31 mouse cellular contexts compared by ENCODE assay signal in the genomic region with DNA sequence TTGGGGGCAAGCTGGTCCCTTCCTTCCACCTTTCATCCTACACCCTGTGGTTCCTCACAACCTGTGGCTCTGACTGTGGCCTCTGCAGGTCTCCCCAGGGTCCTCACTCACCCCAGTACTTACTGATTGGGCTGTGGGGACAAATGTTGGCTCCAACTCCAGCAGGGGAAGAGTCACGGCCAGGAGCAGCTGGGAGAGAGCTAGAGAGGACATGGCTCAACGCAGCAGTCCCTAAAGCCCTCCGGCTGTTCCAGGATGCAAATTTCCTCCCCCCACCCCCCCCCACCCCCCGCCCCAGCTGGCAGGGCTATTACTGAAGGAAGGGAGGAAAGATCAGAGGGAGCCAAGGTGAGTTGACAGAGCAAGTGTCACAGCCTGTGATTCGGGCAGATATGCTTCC. TPM values are rescaled to one million over a fixed set of nuclear protein-coding genes. Genes with fewer than 3 reads are reported as not detected.
A peak's percentile ranks its signal among the peaks of the same experiment; 100 is the strongest.
DNase-seq lines count a peak whose midpoint lies in the region; ATAC-seq and TF ChIP-seq lines count a peak whose summit lies in the region.
"Had no signal": no experiment of that assay in that cellular context is flagged by ENCODE, and none has a peak within 500 bp of the region (broad histone marks: within the 10 kb centered on the region; RNA-seq: fewer than 3 reads in every experiment).

A gene (minus strand): TSS at position 230 of the 400 bp plus-strand sequence.

- WGBS in lung, postnatal 0 days: 22% methylated on average over 5 of the region's 5 CpGs
- WGBS in liver, postnatal 0 days (ENCODE audit: insufficient replicate concordance): 38% methylated on average over 5 of the region's 5 CpGs

- no peak for TF ChIP-seq POLR2A in testis, adult 2 months (IDR thresholded peaks at IDR 0.05; ENCODE audit: control insufficient read depth, low read depth, low read length)

- H3K4me3 ChIP-seq in lung, postnatal 0 days (ENCODE audit: low read depth, low read length): no peak within 1 kb of the TSS
- peak within 1 kb of the TSS; percentile 66 for H3K4me3 ChIP-seq in testis, adult 2 months (ENCODE audit: control insufficient read depth, low read depth, low read length)
- H3K4me3 ChIP-seq in liver, postnatal 0 days (ENCODE audit: low read depth, low read length): no peak within 1 kb of the TSS
- H3K4me3 ChIP-seq: embryonic facial prominence, embryonic 13.5 days; embryonic facial prominence, embryonic 15.5 days; erythroblast, embryonic 14.5 days; forebrain, embryonic 10.5 days; forebrain, embryonic 12.5 days had no signal

- no peaks in the 10 kb centered on the region for H3K4me1 ChIP-seq in lung, postnatal 0 days (ENCODE audit: insufficient read depth, low read depth, low read length)
- H3K4me1 ChIP-seq in testis, adult 2 months (ENCODE audit: control insufficient read depth, insufficient read depth, low read length): no peaks in the 10 kb centered on the region
- no peaks in the 10 kb centered on the region for H3K4me1 ChIP-seq in liver, postnatal 0 days (ENCODE audit: insufficient read depth)
- H3K4me1 ChIP-seq: embryonic facial prominence, embryonic 13.5 days; embryonic facial prominence, embryonic 15.5 days; forebrain, embryonic 12.5 days had no signal

- TF ChIP-seq EP300 in lung, postnatal 0 days (IDR thresholded peaks at IDR 0.05): no peak
- TF ChIP-seq EP300 in liver, postnatal 0 days (IDR thresholded peaks at IDR 0.05; ENCODE audit: low read depth): no peak

- H3K4me2 ChIP-seq in lung, postnatal 0 days (replicated peaks; ENCODE audit: low read depth, low read length): no peak within 1 kb of the TSS
- no peak within 1 kb of the TSS for H3K4me2 ChIP-seq in liver, postnatal 0 days (ENCODE audit: low read depth, low read length)
- H3K4me2 ChIP-seq: embryonic facial prominence, embryonic 13.5 days; embryonic facial prominence, embryonic 15.5 days; forebrain, embryonic 12.5 days had no signal

- DNase-seq in heart, adult 11 months: peak; percentile 80
- no peak for DNase-seq in heart, postnatal 4 days
- DNase-seq in lung, postnatal 0 days (ENCODE audit: low spot score): peak; percentile 28
- DNase-seq in lung, postnatal 14 days: no peak
- DNase-seq in testis, postnatal 14 days (ENCODE audit: low spot score): no peak
- no peak for DNase-seq in liver, postnatal 0 days
- DNase-seq: adrenal gland, adult 2 months; adrenal gland, postnatal 10 days; adrenal gland, postnatal 25 days; B cell, adult 2 months; cerebellum, adult 11 months; cerebellum, adult 18-20 months; cerebellum, adult 8-10 months; cerebellum, adult 9-11 months; cerebellum, postnatal 14 days; cerebellum, postnatal 36 days; embryo, embryonic 11 days had no signal

- no peaks in the 10 kb centered on the region for H3K27me3 ChIP-seq in lung, postnatal 0 days (replicated peaks; ENCODE audit: insufficient read depth, low read length)
- H3K27me3 ChIP-seq in testis, adult 2 months (ENCODE audit: control insufficient read depth, insufficient read depth, low read length): no peaks in the 10 kb centered on the region
- no peaks in the 10 kb centered on the region for H3K27me3 ChIP-seq in liver, postnatal 0 days (ENCODE audit: insufficient read depth, low read length)
- H3K27me3 ChIP-seq: CH12.LX; embryonic facial prominence, embryonic 13.5 days; embryonic facial prominence, embryonic 15.5 days; forebrain, embryonic 12.5 days; Patski had no signal

- TF ChIP-seq CTCF in lung, postnatal 0 days (IDR thresholded peaks at IDR 0.05): no peak
- no peak for TF ChIP-seq CTCF in testis, adult 2 months (IDR thresholded peaks at IDR 0.05; ENCODE audit: control insufficient read depth, insufficient read depth, insufficient replicate concordance, low read depth, low read length)
- no peak for TF ChIP-seq CTCF in liver, postnatal 0 days (IDR thresholded peaks at IDR 0.05; ENCODE audit: low read depth)

- no peaks in the 10 kb centered on the region for H3K9me3 ChIP-seq in lung, postnatal 0 days (ENCODE audit: low read length)
- no peaks in the 10 kb centered on the region for H3K9me3 ChIP-seq in liver, postnatal 0 days (ENCODE audit: low read length)
- H3K9me3 ChIP-seq: embryonic facial prominence, embryonic 13.5 days; embryonic facial prominence, embryonic 15.5 days; forebrain, embryonic 10.5 days; forebrain, embryonic 12.5 days; G1E had no signal

- H3K36me3 ChIP-seq in lung, postnatal 0 days (ENCODE audit: insufficient read depth, low read length): no peaks in the 10 kb centered on the region
- H3K36me3 ChIP-seq in testis, adult 2 months (ENCODE audit: control insufficient read depth, insufficient read depth, low read length): no peaks in the 10 kb centered on the region
- no peaks in the 10 kb centered on the region for H3K36me3 ChIP-seq in liver, postnatal 0 days (replicated peaks; ENCODE audit: insufficient read depth, low read length)
- H3K36me3 ChIP-seq: embryonic facial prominence, embryonic 13.5 days; embryonic facial prominence, embryonic 15.5 days; forebrain, embryonic 10.5 days; forebrain, embryonic 12.5 days; G1E had no signal

- H3K9ac ChIP-seq in lung, postnatal 0 days (replicated peaks; ENCODE audit: low read depth): no peak within 1 kb of the TSS
- H3K9ac ChIP-seq in liver, postnatal 0 days (replicated peaks): no peak within 1 kb of the TSS
- H3K9ac ChIP-seq: embryonic facial prominence, embryonic 13.5 days; embryonic facial prominence, embryonic 15.5 days; forebrain, embryonic 12.5 days had no signal

- peak; percentile 51 for ATAC-seq in lung, postnatal 0 days
- no peak for ATAC-seq in liver, postnatal 0 days
- ATAC-seq: CD4-positive, CD25-positive, alpha-beta regulatory T cell, adult 4 months; forebrain, embryonic 14.5 days; Patski had no signal

- no peak within 1 kb of the TSS for H3K27ac ChIP-seq in lung, postnatal 0 days (ENCODE audit: low read length)
- no peak within 1 kb of the TSS for H3K27ac ChIP-seq in testis, adult 2 months (ENCODE audit: control insufficient read depth, insufficient read depth, low read depth, low read length)
- no peak within 1 kb of the TSS for H3K27ac ChIP-seq in liver, postnatal 0 days (ENCODE audit: low read depth)
- H3K27ac ChIP-seq: embryonic facial prominence, embryonic 13.5 days; embryonic facial prominence, embryonic 15.5 days; forebrain, embryonic 10.5 days; forebrain, embryonic 12.5 days had no signal

RNA-seq across cellular contexts. Expression of the gene that starts here (rescaled TPM):
- under 1 TPM; 0.21 to 0.45 TPM for total RNA-seq in heart, postnatal 4 days (2021)
- polyA plus RNA-seq in lung, postnatal 0 days (2015; fragmentation: Nextera tagmentation; extraction: Ambion mirVana): 0.13 and 0.18 TPM in 2 replicates
- 18.3 and 18.5 TPM in 2 replicates for polyA plus RNA-seq in testis, adult 2 months (2012; rRNA removed)
- not detected in 2 replicates for polyA plus RNA-seq in liver, postnatal 0 days (2015; fragmentation: Nextera tagmentation; extraction: Ambion mirVana)
- total RNA-seq: adrenal gland, adult 2 months; adrenal gland, postnatal 25 days; common myeloid progenitor, adult 5-6 weeks had no signal
- polyA plus RNA-seq: adrenal gland, adult 2 months; brain, embryonic 14.5 days; CD4-positive, CD25-positive, alpha-beta regulatory T cell, adult 4 months; embryonic facial prominence, embryonic 11.5 days; embryonic facial prominence, embryonic 13.5 days; erythroblast, embryonic 14.5 days; forebrain, embryonic 10.5 days; forebrain, embryonic 12.5 days; forebrain, embryonic 14.5 days had no signal

Comparison
In these comparisons a context has a peak if more than half of its experiments do, and no peak if none do; other contexts are left out.
1. RNA of the gene that starts here (polyA plus RNA-seq): 18.3 to 18.5 TPM in testis, adult 2 months; 0.13 to 0.18 TPM in lung, postnatal 0 days and not detected in liver, postnatal 0 days; every median in the first group is over 10 times any median in the second.
2. Peak in DNase-seq and ATAC-seq in lung, postnatal 0 days; RNA of the gene not detected or under 1 TPM.